Mouse (Mus musculus): ENCODE results near the gene Rec8. TPM values are rescaled to one million over a fixed set of nuclear protein-coding genes. Genes with fewer than 3 reads are reported as not detected.

Gene Rec8
- polyA plus RNA-seq, 1 experiment, result not detected

DNA sequence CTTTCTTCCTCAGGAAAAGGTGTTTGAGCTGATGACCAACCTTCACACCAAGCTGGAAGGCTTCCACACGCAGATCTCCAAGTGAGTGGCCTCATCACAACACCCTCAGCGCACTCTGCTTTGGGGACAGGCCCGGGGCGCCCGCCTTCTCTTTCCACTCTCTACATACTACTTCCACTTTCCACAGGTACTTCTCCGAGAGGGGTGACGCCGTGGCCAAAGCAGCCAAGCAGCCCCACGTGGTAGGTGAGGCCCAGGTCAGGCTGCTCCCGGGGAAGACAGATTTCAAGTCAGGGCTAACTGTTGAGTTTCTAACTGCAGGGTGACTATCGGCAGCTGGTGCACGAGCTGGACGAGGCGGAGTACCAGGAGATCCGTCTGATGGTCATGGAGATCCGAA, 37.1 kb upstream of the Rec8 start:
- TF ChIP-seq MAX (IDR thresholded peaks at IDR 0.05; ENCODE audit: low read depth) (no peak), POLR2A (IDR thresholded peaks at IDR 0.05; ENCODE audit: insufficient read length, low read depth) (no peak), REST (IDR thresholded peaks at IDR 0.05; ENCODE audit: insufficient read depth, insufficient read length) (no peak), TCF12 (IDR thresholded peaks at IDR 0.05; ENCODE audit: insufficient read depth, poor library complexity, severe bottlenecking) (no peak), POLR2AphosphoS2 (IDR thresholded peaks at IDR 0.05; ENCODE audit: insufficient read length, low read depth) (no peak), CEBPB (IDR thresholded peaks at IDR 0.05; ENCODE audit: insufficient read depth, poor library complexity, severe bottlenecking) (no peak), MYOG (IDR thresholded peaks at IDR 0.05; ENCODE audit: control insufficient read depth in 1 of 3, insufficient read depth in 1 of 3, insufficient read length in 2 of 3, low read depth in 2 of 3) (no peak), SRF (IDR thresholded peaks at IDR 0.05; ENCODE audit: control insufficient read depth, insufficient read length, low read depth) (no peak), E2F4 (IDR thresholded peaks at IDR 0.05; ENCODE audit: insufficient read depth) (no peak), USF1 (IDR thresholded peaks at IDR 0.05; ENCODE audit: low read depth) (no peak), TCF3 (IDR thresholded peaks at IDR 0.05; ENCODE audit: insufficient read length, low read depth) (no peak), MYOD1 (IDR thresholded peaks at IDR 0.05; ENCODE audit: control insufficient read depth in 1 of 3, insufficient read length in 2 of 3, low read depth in 2 of 3) (no peak)
- Histone ChIP-seq H3K27me3 (ENCODE audit: control insufficient read depth, insufficient read depth, insufficient read length) (no peaks in the 10 kb centered on the region), H3K4me2 (ENCODE audit: low read depth) (no peak overlapping the region), H3K4me3 (no peak overlapping the region), H3K36me3 (ENCODE audit: control insufficient read depth, insufficient read depth) (no peaks in the 10 kb centered on the region), H3K79me2 (ENCODE audit: control insufficient read depth, insufficient read depth) (no peaks in the 10 kb centered on the region), H3ac (ENCODE audit: control insufficient read depth, insufficient read length) (no peak overlapping the region)

- no peaks in the 10 kb centered on the region for H3K27me3 ChIP-seq (ENCODE audit: control insufficient read depth, insufficient read depth, insufficient read length)
- no peaks in the 10 kb centered on the region for H3K79me2 ChIP-seq (ENCODE audit: control insufficient read depth, insufficient read depth)
- H3ac ChIP-seq (ENCODE audit: control insufficient read depth, insufficient read length), result no peak overlapping the region
- H3K4me3 ChIP-seq, result no peak overlapping the region
- TF ChIP-seq MAX (IDR thresholded peaks at IDR 0.05; ENCODE audit: low read depth) (no peak), CEBPB (IDR thresholded peaks at IDR 0.05; ENCODE audit: insufficient read depth, poor library complexity, severe bottlenecking) (no peak), USF1 (IDR thresholded peaks at IDR 0.05; ENCODE audit: low read depth) (no peak), MYOG (IDR thresholded peaks at IDR 0.05; ENCODE audit: control insufficient read depth in 1 of 3, insufficient read depth in 1 of 3, insufficient read length in 2 of 3, low read depth in 2 of 3) (no peak), SRF (IDR thresholded peaks at IDR 0.05; ENCODE audit: control insufficient read depth, insufficient read length, low read depth) (no peak), POLR2AphosphoS2 (IDR thresholded peaks at IDR 0.05; ENCODE audit: insufficient read length, low read depth) (no peak), TCF12 (IDR thresholded peaks at IDR 0.05; ENCODE audit: insufficient read depth, poor library complexity, severe bottlenecking) (no peak), TCF3 (IDR thresholded peaks at IDR 0.05; ENCODE audit: insufficient read length, low read depth) (no peak), MYOD1 (IDR thresholded peaks at IDR 0.05; ENCODE audit: control insufficient read depth in 1 of 3, insufficient read length in 2 of 3, low read depth in 2 of 3) (no peak), REST (IDR thresholded peaks at IDR 0.05; ENCODE audit: insufficient read depth, insufficient read length) (no peak), E2F4 (IDR thresholded peaks at IDR 0.05; ENCODE audit: insufficient read depth) (no peak), POLR2A (IDR thresholded peaks at IDR 0.05; ENCODE audit: insufficient read length, low read depth) (no peak)
- H3K36me3 ChIP-seq (ENCODE audit: control insufficient read depth, insufficient read depth), result no peaks in the 10 kb centered on the region
- H3K4me2 ChIP-seq (ENCODE audit: low read depth), result no peak overlapping the region
Observed at GRCm38 (mm10) chr14:55581981-55582681, 35.7 kb upstream of the Rec8 start.

DNA sequence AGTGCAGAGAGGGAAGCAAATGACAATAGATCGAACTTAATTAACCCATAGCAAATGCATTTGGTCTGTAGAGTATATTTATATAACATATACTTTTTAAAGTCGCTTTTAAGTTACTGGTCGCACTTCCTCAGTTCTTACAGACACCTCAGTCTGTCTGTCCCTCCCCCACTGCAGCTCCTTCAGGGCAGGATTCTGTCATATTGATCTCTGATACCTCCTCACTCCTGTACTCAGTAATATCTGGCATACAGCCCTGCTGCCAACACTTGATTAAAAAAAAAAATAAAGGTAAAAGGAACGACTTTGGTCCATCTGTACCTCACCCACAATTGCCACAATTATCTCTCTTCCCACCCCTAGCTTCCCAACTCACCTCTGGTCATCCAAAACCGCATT, 33.5 kb upstream of the Rec8 start:
- Histone ChIP-seq H3K79me2 (ENCODE audit: control insufficient read depth, insufficient read depth) (no peaks in the 10 kb centered on the region), H3K4me3 (peak overlapping the region; percentile 33), H3ac (ENCODE audit: control insufficient read depth, insufficient read length) (peak overlapping the region; percentile 67), H3K4me2 (ENCODE audit: low read depth) (peak overlapping the region; percentile 77), H3K36me3 (ENCODE audit: control insufficient read depth, insufficient read depth) (no peaks in the 10 kb centered on the region), H3K27me3 (ENCODE audit: control insufficient read depth, insufficient read depth, insufficient read length) (no peaks in the 10 kb centered on the region)
- TF ChIP-seq SRF (IDR thresholded peaks at IDR 0.05; ENCODE audit: control insufficient read depth, insufficient read length, low read depth) (no peak), TCF12 (IDR thresholded peaks at IDR 0.05; ENCODE audit: insufficient read depth, poor library complexity, severe bottlenecking) (no peak), CEBPB (IDR thresholded peaks at IDR 0.05; ENCODE audit: insufficient read depth, poor library complexity, severe bottlenecking) (no peak), USF1 (IDR thresholded peaks at IDR 0.05; ENCODE audit: low read depth) (no peak), E2F4 (IDR thresholded peaks at IDR 0.05; ENCODE audit: insufficient read depth) (no peak), MAX (IDR thresholded peaks at IDR 0.05; ENCODE audit: low read depth) (no peak), TCF3 (IDR thresholded peaks at IDR 0.05; ENCODE audit: insufficient read length, low read depth) (no peak), POLR2A (IDR thresholded peaks at IDR 0.05; ENCODE audit: insufficient read length, low read depth) (no peak), REST (IDR thresholded peaks at IDR 0.05; ENCODE audit: insufficient read depth, insufficient read length) (no peak), MYOD1 (IDR thresholded peaks at IDR 0.05; ENCODE audit: control insufficient read depth in 1 of 3, insufficient read length in 2 of 3, low read depth in 2 of 3) (no peak), MYOG (IDR thresholded peaks at IDR 0.05; ENCODE audit: control insufficient read depth in 1 of 3, insufficient read depth in 1 of 3, insufficient read length in 2 of 3, low read depth in 2 of 3) (no peak)

GRCm38 (mm10) chr14:55584702-55585565, 32.9 kb upstream of the Rec8 start, which contains the start of gene Emc9:
Emc9 (minus strand) TSS chr14:55585302.
- TF ChIP-seq MYOG (IDR thresholded peaks at IDR 0.05; ENCODE audit: control insufficient read depth in 1 of 3, insufficient read depth in 1 of 3, insufficient read length in 2 of 3, low read depth in 2 of 3) (no peak), MYOD1 (IDR thresholded peaks at IDR 0.05; ENCODE audit: control insufficient read depth in 1 of 3, insufficient read length in 2 of 3, low read depth in 2 of 3) (peak in 2 of 3 experiments; percentile 74 to 79), CEBPB (IDR thresholded peaks at IDR 0.05; ENCODE audit: insufficient read depth, poor library complexity, severe bottlenecking) (no peak), POLR2AphosphoS2 (IDR thresholded peaks at IDR 0.05; ENCODE audit: insufficient read length, low read depth) (peak; percentile 60), TCF12 (IDR thresholded peaks at IDR 0.05; ENCODE audit: insufficient read depth, poor library complexity, severe bottlenecking) (no peak), TCF3 (IDR thresholded peaks at IDR 0.05; ENCODE audit: insufficient read length, low read depth) (no peak), MAX (IDR thresholded peaks at IDR 0.05; ENCODE audit: low read depth) (no peak), E2F4 (IDR thresholded peaks at IDR 0.05; ENCODE audit: insufficient read depth) (no peak), POLR2A (IDR thresholded peaks at IDR 0.05; ENCODE audit: insufficient read length, low read depth) (peak; percentile 69)
- peak within 1 kb of the TSS; percentile 77 for H3K4me2 ChIP-seq (ENCODE audit: low read depth)
- H3K27me3 ChIP-seq (ENCODE audit: control insufficient read depth, insufficient read depth, insufficient read length), result no peaks in the 10 kb centered on the region
- H3K79me2 ChIP-seq (ENCODE audit: control insufficient read depth, insufficient read depth), result no peaks in the 10 kb centered on the region
- H3ac ChIP-seq (ENCODE audit: control insufficient read depth, insufficient read length), result peak within 1 kb of the TSS; percentile 67
- peak within 1 kb of the TSS; percentile 33 for H3K4me3 ChIP-seq
- H3K36me3 ChIP-seq (ENCODE audit: control insufficient read depth, insufficient read depth), result no peaks in the 10 kb centered on the region
